Mouse (Mus musculus): Measurements from ENCODE around the gene Rtn2.

Gene Rtn2

DNA sequence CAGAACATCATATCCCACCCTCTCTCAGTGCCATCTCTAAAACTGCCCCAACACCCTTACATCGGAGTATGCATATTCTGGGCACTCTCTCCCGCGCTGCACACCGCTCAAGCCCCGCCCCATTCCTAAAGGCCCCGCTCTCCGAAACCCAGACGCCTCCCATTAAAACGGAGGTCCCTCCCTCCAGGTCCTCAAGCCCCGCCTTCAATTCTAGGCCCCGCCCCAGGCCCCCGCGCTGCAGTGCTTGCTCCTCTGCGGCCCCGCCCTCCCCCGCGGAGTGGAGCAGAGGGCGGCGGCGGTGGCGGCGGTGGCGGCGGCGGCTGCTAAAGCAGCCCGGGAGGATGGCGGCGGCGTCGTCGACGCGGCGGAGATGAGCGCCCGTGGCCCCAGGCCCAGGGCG, at the start of gene Rtn2:
Rtn2 (plus strand) TSS at position 240 of the 400 bp plus-strand sequence.
- DNase-seq (ENCODE audit: low spot score in 2 of 2) = peak; percentile 75 to 87

- no peak for DNase-seq (ENCODE audit: low spot score in 2 of 2)
Observed at GRCm38 (mm10) chr7:19234652-19235051, 47.8 kb upstream of the Rtn2 start.

GRCm38 (mm10) chr7:19235092-19235671, 47.2 kb upstream of the Rtn2 start:
- no peak for DNase-seq (ENCODE audit: low spot score in 2 of 2)

DNA sequence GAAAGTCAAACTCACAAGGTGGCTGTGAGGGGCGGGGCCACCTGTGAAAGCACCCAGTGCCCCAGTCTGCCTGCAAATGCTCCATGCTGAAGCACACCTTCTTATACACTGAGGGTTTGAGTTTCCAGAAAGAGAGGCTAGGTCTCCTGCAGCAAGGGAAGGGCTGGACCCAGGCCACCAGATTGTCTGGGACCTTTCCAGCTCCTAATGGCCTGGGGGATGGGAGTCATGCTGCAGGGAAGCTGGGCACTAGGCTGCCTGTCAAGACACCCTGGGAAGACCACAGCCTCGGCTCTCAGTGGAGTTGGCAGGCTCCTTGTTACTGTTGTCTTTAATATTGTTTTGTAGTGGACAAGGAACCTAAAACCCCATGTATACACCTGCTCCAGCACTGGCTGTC, 46.0 kb upstream of the Rtn2 start:
- no peak for DNase-seq (ENCODE audit: low spot score in 2 of 2)

DNA sequence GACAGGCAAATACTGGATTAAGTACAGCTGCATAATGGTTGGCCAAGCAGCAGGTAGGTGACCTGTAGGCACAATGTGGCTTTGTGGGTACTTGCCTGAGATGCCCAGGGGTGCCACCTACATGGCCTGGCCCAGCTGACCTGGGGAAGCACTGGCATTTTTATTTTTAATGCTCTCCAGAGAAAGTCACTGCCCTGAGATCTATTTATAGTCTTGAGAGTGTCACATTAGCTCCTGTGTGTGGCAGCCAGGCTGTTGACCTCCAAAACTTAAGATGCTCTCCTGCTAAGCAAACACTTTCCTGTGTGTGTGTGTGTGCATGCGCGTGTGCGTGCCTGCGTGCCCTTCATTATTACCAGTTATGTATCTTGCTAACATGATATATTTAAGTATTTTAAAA, 44.1 kb upstream of the Rtn2 start:
- no peak for DNase-seq (ENCODE audit: low spot score in 2 of 2)

- peak; percentile 76 to 85 for DNase-seq (ENCODE audit: low spot score in 2 of 2)
Observed at GRCm38 (mm10) chr7:19239423-19239822, 43.0 kb upstream of the Rtn2 start.

DNA sequence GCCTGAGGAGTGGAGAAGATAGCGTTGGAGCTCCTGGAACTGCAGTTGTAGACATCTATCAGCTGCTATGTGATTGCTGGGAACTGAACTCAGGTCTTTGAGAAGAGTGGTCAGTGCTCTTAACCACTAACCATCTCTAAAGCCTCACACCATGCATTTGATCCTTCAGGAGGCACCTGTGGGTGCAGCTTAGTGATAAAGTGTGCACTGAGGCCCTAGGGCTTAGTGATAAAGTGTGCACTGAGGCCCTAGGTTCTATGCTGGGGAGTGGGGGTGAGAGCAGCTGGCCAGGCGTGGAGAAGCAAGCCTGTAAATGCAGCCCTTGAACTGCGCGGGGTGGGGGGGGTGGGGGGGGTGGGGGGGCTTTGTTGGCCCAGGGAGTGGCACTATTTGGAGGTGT, 42.4 kb upstream of the Rtn2 start:
- DNase-seq (ENCODE audit: low spot score in 2 of 2) = no peak

DNA sequence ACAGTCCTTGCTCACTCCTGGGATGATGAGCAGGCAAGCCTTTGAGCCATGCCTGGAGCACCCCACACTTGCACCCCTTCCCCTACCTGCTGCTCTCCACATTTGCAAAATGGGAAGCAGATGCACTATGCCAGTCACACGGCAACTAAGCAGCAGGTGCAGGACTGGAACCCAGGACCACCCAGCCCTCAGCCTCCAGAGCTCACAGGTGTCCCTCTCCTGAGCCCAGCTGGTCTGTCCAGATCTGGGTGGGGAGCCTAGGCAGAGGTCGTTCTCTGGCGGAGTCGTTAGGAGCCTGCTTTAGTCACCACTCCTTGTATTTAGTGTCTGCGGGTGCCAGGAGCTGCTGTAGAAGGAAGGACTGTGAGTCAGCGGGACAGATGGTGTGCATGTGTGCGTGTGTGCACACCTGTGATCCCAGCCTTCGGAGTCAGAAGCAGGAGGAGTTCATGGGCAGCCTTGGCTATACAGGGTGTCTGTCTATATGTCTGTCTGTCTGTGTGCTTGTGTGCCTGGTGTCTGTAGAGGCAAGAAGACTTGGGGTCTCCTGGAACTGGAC, 41.4 kb upstream of the Rtn2 start:
- DNase-seq (ENCODE audit: low spot score in 2 of 2) = no peak

GRCm38 (mm10) chr7:19242005-19242404, 40.4 kb upstream of the Rtn2 start:
- no peak for DNase-seq (ENCODE audit: low spot score in 2 of 2)

DNA sequence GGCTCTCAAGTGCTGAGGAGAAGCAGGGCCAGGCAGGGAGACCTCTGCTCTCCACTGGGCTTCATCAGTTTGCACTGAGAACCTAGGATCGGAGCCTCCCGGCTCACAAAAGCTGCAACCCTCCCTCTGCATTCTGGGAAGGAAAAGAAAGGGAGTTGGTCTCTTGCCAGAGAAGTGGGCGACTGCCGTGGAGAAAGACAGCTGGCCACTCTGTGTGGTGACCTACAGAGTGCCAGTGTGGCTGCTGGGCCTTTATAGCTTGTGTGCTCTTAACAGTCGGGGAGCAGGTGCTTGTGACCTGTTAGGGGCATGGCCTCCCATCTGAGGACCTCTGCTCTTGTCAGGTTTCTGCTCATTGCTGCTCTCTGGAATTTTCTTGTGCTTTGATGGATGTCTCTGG, 38.6 kb upstream of the Rtn2 start:
- no peak for DNase-seq (ENCODE audit: low spot score in 2 of 2)

GRCm38 (mm10) chr7:19245083-19245482, 37.3 kb upstream of the Rtn2 start:
- no peak for DNase-seq (ENCODE audit: low spot score in 2 of 2)

DNA sequence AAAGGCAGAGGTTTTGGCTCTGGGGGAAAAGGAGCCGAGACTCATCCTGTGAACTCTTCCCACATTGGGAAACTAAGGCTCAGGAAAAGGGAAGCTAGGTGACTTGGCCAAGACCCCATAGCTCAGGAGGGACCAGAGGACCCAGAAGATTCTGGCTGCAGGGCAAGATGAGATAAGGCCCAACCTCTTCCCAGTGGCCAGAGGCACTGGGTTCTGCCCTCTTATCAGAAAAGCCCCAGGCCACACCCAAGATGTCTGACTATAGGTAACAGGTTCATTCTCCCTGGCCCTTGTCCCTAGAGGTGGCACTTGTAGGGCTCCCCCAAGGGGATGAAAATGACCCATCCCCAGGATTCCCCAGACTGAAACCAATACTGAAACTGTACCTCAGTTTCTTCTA, 35.6 kb upstream of the Rtn2 start:
- no peak for DNase-seq (ENCODE audit: low spot score in 2 of 2)

DNA sequence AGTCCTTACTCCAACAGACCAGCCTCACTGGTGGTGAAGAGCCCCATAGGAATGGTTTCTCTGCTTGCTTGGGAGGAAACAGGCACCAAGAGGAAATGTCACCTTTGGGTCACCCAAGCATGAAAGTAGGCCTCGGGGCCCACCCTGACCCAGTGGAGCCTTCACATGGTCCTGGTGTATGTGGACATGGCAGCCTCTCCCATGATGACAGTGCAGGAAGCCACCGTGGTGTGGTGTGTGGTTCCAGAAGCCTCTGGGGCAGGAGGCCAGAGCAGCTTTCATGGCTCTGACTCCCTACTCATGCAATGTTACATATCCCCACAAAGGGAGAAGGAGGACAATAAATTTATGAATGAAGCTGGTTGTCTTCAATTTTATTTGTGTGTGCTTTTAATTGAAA, 34.9 kb upstream of the Rtn2 start:
- DNase-seq (ENCODE audit: low spot score in 2 of 2) = no peak

- DNase-seq (ENCODE audit: low spot score in 2 of 2) = no peak
Observed at GRCm38 (mm10) chr7:19252078-19252477, 30.3 kb upstream of the Rtn2 start.

GRCm38 (mm10) chr7:19253437-19253836, 29.0 kb upstream of the Rtn2 start:
- DNase-seq (ENCODE audit: low spot score in 2 of 2) = no peak

DNA sequence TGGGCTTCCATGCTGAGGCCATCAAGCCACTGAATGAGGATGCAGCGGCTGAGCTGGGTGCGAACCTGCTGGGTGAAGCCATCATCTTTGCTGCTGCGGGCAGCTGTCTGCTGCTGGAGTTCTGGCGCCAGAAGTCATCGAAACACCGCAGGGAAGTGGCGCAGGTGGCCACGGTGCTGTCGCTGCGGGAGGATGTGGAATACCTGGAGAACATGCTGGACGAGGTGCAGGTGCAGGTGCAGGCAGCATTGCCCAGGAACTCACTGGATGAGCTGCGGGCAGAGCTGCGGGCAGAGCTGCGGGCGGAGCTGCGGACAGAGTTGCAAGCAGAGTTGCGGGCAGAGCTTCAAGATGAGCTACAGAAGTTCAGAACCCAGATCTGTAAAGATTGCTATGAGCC, 27.0 kb upstream of the Rtn2 start:
- no peak for DNase-seq (ENCODE audit: low spot score in 2 of 2)

DNA sequence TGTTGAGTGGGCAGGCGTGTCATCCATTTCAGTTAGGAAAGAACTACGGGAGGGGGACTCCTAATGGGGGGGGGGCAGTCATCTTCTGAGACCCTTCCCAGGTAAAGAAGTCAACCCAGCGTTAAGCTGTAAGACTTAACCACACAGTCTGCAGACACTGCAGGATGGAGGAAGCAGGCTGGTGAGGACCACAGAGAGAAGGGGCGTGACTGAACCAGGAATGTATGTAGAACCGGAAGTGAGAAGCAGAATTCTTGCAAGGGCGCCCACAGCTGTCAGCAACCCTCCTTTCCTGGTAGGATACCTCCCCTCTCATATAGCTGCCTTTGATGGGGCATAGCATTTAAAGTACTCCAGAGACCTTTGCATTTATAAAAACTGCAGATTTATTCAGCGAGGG, 25.9 kb upstream of the Rtn2 start:
- DNase-seq (ENCODE audit: low spot score in 2 of 2) = no peak

- peak; percentile 50 to 62 for DNase-seq (ENCODE audit: low spot score in 2 of 2)
Observed at GRCm38 (mm10) chr7:19257390-19258022, 24.9 kb upstream of the Rtn2 start.

DNA sequence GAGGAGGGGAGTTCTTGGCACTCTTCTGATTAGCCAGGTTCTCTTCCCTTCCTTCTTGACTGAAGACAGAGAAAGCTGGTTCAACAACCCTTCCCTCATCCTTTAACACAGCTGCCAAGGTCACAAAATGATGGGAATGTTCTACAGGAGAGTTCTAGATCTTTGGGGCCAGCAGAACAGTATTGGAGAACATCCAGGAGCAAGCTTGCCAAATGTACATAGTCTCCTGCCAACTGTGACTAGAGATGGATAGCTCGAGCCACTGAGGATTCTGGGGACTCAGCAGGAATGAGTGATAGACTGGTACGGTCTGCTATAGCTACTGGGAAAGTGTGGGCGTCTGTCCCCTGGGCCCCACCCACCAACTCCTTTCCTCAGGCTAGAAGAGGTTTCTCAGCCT, 24.1 kb upstream of the Rtn2 start:
- no peak for DNase-seq (ENCODE audit: low spot score in 2 of 2)

DNA sequence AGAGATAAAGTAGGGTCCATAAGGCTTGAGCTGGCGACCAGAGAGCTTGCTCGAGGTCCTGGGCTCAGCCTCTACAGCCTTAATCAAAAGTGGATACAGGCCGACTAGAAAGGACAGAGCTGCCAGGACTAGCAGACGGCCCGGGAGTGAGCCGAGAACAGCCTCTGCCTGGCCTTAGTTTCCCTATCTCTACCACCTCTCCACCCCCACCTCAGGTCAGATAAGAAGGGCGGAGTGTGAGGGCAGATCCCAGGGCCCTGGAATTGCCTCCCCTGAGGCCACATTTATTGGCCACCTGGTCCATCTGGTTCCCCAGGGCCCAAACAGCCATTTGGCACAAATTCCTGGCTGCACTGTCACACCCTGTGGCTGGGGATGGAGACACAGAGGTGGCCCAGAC, 17.3 kb upstream of the Rtn2 start:
- DNase-seq (ENCODE audit: low spot score in 2 of 2) = no peak

DNA sequence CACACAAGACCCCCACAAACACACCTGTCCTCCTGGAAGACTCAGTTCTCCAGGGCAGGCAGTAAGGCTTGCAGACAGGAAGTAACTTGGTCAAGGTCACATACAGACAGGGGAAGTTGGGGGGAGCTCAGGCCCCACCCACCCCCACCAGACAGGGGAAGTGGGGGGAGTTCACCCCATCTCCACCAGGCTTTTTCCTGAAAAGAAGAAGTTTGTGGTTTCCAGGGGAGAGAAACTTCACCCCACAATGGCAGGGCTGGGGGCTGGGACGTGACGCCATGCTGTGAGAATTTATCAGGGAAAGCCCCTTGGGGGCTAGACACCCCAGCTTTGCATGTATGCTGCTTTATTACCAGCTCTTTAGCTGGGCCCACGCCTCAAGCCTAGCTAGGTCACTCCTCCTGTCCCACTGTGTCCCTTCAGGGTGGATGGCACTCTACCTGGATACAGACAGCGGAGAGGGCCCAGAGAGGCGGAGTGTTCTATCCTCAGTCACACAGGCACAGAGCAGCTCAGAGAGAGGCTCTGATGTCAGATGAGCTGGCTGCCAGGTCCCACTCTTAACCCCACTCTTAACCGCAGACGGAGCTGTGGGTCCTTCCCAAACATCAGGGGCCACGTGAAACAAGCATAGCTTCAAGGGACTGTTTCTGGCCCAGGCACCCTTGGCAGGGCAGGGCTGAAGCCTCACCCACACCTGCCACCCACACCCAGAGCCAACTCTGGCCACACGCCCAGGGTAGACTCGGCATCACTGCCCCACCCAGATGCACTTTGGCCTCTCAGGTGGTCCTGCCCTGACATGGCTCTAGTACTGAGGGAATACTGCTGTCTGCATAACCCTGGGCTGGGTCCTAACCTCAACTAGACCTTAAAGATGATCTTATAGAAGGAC, 16.2 kb upstream of the Rtn2 start:
- no peak for DNase-seq (ENCODE audit: low spot score in 2 of 2)

GRCm38 (mm10) chr7:19267051-19267450, 15.4 kb upstream of the Rtn2 start:
- DNase-seq (ENCODE audit: low spot score in 2 of 2) = no peak
